Mouse (Mus musculus) retina, postnatal 1 day (tissue): Measurements from ENCODE around the gene Col16a1.

ENCODE experiments used
- DNase-seq: peaks from one replicate; pipeline ENCODE4 v3.0.0-alpha.2; 2012

Col16a1 gene

DNA sequence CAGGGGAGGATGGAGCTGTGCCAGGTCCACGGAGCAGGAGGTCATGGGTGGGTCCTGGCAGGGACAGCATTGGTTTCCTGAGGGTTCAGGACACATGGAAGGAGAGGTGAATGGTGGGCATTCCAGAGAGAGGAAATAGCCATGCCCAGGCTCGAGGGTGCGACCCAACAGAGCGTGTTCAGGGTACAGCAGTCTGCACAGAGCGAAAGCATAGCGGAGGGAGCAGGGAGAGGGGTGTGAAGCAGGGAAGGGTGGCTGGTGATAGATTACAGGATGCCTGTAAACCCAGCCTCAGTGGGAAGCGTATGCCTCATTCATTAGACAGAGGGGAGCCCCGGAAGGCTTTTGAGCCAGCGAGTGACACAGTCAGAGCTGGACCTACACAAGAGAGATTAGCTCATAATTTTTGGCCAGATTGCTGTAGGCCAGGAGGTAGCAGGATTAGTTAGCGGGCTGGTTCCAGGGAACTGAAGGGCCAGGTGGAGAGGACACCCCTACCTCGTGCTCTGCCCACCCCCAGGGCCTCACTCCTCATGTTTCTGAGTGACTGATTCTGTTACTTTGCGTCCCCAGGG lies 37.7 kb downstream of the Col16a1 start:
- DNase-seq: no peak

DNA sequence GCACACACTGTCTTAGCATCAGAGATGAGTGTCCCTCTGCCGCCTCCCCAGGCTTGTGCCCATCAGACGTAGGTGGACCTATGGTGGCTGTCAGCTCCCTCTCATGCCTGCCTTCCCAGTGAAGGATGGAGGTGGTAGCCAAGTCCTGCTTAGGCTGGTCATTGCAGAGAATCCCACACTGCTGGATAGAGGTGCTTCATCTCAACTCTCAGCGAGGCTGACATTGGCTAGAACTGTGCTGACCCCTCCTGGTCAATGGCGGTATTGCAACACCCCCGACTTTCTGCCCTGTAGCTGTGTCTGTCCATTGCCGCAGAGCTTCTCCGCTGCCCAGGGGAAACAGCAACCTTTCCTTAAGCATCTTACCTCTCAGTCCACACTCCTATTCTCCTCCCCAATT lies 39.7 kb downstream of the Col16a1 start:
- DNase-seq: peak; percentile 85

DNA sequence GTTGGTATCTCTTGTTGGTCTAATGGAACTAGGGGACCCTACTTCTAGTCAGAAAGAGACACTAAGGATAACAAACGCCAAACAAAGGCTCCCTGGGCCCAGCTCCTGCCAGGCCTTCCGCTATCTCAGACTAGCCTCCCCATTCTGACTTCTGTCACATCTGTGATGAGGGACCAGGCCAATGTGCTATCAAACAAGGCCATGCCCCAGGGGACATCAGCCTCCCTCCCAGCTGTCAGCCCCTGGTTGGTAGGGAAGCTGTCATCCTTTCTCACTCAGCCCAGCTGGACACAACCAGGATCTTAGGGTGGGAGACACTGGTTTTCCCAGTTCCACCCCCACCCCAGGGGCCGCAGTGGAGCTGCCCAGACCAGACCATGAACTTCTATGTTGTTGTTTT lies 47.5 kb downstream of the Col16a1 start:
- DNase-seq: peak; percentile 53

DNA sequence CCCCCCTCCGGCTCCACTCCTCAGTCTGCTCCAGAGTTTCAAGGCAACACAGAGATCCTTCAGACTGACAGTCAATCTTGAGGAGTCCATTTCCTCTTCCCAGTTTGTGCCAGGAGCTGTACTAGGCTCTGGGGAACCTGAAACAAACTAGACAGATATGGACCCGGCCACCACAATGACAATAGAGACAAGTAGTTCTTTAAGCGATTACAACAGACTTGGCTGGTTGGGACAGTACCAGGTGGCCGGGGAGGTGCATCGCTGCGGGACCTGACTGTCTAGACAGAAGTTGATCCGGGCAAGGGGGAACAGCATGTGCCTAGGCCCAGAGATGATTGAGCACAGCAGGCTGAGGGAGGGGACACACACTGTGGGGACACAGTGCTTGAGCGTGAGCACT lies 53.5 kb downstream of the Col16a1 start:
- DNase-seq: peak; percentile 42

DNA sequence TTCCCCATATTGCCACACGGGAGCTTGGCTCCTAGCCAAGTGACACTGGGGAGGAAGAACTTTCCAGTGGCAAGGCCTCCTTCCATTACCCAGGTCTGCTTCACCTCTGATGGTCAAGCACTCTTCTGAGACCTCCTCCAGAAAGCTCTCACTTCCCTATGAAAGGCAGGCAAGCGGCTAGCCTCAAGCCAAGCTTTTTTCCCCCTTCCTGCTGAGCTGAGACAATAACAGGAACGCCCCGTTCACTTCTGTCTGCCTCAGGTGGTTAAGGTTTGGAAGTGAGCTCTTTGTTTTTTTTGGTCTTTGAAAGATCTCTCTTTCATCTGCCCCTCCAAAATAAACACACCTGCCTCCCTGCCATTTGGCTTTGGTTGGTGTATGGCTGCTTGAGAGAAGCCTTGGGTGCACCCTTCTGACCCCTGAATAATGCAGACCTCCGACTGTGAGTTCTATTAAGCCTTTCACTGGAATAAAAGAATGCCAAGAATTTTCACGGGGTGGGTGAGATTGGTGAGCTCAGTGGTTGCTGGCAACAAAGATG lies 54.5 kb downstream of the Col16a1 start, which contains the start of gene Pef1:
TSS of gene Pef1 (plus strand) at position 448 of the 541 bp plus-strand sequence.
- no peak for DNase-seq

DNA sequence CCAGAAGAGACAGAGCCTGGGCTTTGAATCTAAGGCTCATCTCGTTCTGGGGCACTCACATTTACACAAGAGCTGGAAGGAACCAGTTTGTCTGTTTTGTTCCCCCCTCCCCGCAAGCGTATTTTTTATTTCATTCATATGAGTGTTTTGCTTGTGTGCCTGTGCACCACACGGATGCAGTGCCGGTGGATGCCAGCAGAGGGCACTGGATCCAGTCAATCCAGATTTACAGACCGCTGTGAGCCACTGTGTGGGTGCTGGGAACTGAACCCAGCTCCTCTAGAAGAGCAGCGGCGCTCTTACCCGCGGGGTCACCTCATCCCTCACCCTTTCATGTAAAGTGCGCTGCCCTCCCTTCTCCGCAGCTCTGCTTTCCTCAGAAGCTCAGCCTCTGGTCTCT lies 56.0 kb downstream of the Col16a1 start:
- no peak for DNase-seq

DNA sequence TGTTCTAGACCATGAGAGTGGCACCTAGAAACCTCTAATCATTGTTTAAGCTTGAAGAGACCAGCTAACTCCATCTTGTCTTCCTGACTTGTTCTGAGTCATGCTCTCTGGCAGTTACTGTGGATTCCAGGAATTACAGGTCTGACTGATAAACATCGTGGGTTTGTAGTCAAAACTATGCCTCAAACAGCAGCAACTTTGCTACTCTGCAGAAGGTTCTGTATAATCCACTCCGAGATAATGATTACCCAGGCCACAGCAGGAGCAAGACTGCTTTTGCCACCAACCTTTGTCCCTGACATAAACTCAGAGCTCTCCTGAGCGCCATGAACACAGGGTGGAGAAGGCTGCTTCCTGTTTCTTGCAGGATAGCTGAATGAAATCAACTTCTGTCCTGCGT lies 56.9 kb downstream of the Col16a1 start:
- no peak for DNase-seq

DNA sequence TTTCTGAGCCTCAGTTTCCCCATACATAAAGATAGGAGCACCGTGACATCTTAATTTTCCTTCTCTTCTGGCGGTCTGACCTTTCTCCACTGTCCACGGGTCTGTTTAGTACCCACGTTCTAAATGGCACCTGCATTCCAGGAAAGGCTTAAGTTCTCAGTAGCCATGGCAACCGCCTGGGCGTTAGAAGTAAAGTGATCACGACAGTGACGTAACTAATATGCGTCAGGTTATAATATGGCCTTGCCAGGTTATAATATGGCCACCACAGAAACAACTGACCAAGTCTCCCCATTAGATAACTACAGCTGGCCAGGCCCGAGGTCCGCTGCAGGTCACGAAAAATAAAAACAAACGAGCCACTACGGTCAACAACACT lies 59.4 kb downstream of the Col16a1 start:
- DNase-seq: no peak

DNA sequence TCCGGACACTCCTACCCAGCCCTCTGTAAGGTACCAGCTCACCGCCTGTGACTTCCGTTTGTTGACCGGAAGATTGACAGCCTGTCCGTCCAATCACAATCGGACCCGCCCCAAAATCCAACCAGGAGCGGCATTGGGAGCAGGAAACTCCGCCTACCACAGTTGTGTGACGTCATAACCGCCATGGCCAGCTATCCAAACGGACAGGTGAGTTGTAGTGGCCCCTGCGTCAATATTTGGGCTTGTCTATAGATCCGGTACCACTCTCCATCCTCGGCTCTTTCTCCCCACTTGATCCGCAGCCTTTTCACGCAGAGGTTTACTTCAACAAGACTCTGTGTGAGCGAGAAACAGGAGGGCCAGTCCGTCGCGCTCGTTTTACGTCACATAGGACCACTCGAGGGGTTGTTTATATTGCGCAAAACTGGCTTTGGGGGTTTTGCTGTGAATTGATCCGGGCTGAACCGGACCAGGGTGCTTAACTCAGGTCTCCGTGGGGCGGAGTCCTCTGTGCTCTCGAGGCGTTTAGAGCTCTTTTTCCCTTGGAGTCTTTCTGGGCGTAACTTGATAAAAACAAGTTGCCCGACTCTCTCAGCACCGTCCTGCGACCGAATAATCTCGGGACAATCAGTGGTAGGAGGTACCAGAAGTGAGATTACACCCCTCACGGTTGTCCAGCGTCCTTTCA lies 59.9 kb downstream of the Col16a1 start:
- peak; percentile 99 for DNase-seq

DNA sequence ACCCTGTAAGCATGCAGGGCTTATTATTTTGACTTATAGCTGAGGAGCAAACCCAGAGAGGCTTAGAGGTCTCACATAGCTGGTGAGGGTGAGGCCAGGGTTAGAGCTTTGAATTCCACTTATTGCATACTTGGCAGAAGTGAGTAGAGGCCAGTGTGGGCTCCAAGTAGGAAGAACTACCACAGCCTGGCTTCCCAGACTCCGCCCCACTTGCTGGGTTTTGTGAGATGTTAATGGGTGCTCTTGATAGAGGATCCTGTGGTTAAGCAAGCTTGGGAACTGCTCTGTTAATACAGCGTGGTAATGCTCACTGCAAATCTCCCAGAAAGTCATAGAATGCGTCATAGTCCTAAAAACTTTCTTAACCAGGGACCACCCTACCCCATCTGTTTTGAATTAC lies 61.3 kb downstream of the Col16a1 start:
- DNase-seq: no peak

DNA sequence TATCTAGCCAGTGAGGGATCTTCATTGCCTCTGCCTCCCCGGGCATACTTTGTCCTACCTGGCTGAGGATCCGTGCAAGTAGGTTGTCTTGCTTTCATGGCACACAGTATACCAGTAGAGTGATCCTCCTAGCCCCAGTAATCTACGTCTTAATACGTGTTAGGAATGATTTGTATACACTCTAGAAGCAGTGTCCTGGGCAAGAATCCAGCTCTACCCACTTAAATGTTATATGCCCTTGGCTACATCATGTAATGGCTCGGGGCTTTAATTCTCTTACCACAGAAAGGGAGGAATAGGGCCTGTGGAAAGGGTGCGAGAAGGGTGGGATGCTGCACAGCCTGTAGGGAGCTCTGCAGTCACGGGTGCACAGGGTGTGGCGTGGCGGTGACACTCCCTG lies 62.0 kb downstream of the Col16a1 start:
- no peak for DNase-seq

DNA sequence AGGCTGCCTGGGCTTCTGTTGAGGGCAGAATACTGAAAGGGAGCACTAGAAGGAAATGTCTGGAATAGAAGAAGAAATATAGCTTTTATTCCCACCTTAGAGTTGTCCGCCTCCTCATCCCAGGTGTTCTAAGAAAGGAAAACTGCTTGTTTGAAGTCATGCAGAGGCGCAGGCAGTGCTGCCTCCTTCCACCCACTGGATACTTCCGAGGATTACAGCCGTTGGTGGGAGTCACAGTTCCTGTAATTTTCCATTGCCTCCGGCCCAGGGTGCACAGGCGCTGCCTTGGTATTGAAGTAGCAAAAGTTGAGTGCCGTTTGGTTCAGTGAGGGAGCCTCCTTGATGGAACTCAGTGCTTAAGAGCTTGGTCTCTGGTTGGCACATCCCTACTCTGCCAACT lies 62.5 kb downstream of the Col16a1 start:
- no peak for DNase-seq

DNA sequence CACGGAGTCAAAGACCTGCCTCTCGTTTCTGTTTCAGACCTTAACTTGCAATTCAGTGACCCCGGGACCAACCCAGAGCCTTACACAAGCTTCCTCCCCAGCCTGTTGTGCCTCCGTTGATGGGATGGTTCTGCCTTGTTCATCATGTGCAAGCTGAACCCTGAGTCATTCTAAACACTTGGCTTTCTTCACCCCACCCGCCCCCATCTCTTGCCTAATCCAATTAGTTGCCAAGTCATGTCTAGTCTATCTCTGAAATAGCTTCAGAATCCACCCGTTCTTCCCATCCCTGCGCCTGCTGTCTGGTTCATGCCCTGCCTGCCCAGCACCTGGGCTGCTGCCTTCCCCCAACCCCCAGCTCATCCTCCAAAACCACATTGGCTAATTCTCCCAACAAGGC lies 64.7 kb downstream of the Col16a1 start:
- no peak for DNase-seq

DNA sequence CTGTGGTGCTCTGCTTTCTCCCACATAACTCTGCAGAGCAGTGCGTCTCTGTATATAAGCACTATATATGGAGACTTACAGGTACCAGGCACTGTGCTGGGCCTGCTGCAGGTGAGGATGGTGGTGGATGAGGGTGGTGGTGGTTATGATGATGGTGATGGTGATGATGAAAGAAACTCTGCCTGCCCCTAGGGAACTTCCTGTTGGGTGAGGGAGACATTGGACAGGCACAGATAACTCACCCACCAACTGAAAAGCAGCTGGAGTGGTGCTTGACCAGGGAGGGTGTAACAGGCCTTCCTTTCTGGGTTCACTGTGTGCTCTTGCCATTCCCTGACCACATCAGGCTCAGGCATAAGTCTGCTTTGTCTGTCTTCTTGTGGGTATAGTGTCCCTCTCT lies 65.1 kb downstream of the Col16a1 start:
- no peak for DNase-seq

DNA sequence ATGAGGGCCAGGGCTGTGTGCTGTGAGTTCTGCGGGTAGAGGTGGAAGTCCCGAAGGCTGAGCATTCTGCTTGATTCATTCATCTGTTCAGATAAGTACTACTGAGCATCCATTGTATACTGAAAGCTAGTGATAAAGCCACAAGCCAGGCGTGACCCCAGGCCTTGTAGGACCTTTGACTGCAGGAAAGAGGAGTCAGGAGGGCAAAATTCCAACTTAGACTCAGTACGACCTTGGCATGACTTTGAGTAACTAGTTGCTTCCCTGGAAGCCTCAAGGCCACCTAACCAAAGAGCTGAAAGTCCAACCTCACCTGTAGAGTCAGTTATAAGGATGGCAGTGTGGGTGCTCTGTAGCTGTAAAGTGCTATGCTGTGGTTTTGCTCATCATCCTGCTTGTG lies 73.1 kb downstream of the Col16a1 start:
- DNase-seq: no peak

DNA sequence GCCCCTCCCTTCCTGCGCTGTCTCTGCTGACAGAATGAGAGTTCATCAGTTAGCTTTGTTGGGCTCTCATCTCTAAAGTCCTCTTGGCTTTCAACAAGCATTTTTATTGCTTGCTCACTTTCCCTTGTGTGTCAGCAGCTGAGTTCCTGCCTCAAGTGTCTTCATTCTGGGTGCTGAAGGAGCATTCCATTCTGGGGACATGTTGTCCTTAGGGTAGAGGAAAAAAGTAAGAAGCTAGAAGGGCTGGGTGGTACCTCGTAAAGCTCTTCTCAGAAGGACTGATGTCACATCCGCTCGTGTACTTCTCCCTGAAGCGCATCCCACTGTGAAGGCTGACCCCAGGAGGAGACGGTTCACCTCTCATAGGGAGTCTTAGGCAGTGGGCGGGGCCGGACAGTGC lies 73.9 kb downstream of the Col16a1 start:
- no peak for DNase-seq

DNA sequence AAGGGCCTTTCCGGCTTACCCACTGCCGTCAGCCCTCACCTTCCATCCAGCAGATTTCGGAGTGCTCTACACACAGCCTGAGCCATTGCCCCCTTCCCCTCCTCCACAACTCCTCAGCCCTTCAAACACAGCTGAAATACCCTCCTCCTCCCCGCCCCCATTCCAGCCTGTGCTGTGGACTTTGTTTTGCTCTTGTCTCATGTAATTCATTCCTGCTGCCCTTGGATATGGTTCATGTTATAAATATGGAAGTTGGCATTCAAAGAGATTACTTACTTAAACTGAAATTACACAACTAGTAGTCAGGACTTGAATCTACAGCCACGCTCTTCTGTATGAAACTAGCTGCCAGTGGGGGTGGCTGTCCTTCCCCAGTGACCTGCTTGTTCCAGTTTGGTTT lies 75.4 kb downstream of the Col16a1 start:
- DNase-seq: no peak

DNA sequence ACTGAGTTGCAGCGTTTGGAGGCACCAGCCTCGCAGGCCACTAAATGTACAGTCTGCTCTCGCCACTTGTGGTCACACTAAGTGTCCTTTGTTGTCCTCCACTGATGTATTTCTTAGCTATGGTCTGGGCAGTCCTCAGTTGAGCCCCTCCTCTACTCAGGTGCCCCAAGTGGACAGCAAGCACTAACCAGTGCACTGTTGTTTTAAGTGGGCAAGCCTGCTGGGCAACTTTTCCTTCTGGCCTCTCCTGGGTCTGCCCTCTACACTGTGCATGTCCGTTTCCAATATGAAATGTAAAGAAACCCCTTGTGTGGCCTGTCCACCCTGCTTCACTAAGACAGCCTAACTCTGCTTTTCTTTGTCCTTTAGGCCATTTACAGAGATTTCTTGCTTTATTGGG lies 76.5 kb downstream of the Col16a1 start:
- no peak for DNase-seq

DNA sequence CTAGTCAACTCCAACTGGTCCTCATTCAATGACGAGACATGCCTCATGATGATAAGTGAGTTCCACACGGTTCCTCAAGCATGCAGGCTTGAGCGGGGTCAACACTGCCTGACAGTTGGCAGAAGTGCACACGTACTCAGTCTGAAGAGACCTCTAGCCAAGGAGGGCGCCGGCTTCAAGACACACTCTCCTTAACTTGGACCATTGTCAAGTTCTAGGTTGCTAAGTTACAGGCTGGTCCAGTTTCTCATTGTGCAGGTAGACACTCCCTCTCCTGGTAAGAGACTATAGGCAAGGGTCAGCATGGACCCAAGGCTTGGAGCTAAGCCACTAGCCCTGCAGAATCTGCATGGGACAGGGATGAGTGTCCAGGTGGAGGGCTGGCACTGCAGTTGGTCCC lies 77.5 kb downstream of the Col16a1 start:
- DNase-seq: no peak

DNA sequence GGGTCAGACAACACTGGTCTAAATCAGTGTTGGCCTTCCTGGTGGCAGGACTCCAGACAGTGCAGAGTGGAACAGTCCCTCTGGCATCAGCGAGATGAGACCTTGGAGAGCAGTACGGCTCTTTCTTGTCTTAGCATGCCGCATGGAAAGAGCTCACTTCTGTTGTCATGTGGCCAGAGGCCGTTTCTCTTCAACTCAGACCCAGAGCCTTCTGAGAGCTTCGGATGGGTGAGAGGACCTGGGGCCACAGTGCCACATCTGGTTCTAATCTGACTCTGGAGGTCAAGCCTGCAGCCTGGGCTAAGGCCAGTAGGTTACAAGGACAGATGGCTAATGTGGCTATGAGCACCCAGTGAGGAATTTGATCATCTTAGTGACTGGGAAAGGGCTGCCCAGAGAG lies 78.3 kb downstream of the Col16a1 start:
- no peak for DNase-seq

DNA sequence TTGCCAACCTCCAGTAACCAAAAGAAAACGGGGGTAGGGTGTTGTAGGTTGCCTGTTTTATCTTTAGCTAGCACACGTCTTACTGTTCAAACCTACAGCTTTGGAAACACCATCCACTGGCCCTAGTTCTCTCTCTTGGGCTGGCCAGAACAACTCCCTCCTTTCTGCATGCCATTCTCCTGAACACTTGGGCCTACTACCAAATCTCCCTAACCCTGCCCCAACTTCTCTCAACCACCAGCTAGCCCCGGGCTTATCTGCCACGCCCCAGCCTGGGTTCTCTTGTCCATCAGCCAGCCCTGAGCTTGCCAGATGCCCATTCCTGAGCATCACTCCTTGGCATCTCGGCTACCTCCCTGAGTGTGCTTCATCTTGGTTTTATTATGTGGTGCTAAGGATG lies 81.3 kb downstream of the Col16a1 start:
- DNase-seq: no peak

DNA sequence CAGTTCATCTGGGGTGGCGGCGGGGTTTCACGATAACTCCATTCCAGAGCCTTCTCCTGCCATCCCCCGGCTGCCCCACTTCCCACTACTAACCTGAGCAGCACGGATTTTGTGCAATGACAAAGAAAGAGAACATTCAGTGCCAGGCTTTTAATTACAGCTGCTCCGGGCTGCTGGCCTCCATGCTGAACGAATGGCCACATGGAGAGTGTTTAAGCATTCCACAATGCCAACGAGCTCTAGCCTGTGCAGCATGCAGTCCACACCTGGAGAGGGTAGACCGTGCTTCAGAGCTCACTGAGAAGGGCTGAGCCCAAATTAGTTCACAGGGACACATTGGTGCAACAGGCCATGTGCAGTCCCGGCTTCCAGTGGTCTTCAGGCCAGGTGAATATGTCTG lies 82.4 kb downstream of the Col16a1 start:
- DNase-seq: no peak

DNA sequence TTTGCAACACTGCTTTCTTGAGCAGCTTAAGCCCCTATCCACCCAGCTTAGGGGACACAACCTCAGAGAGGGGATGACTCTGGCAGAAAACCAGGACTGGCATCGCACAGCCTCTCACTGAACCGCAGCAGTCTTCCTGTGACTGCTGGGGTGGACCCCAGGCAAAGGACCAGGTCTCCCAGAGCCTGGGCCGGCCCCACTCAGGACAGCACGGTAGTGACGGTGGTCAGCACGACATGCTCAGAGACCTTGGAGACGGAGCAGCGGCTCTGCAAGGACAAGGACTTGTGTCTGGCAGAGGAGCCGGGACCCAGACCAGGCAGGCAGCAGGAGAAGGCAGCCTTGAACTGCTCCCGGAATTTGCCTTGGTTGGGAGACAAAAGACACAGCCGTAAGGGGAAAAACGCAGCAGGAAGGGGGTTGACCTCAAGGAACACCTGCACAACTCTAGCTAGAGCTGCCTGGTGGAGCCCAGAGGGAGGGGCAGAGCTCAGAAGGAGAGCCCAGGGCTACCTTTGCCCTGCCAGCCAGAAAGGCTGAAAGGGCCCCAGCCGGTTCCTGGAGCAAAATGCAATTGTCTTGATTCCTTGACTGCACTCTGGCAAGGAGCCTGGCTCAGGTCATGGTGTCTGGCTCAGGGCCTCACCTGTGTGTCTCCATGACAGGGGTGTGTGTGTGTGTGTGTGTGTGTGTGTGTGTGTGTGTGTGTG lies 83.2 kb downstream of the Col16a1 start:
- DNase-seq: no peak

DNA sequence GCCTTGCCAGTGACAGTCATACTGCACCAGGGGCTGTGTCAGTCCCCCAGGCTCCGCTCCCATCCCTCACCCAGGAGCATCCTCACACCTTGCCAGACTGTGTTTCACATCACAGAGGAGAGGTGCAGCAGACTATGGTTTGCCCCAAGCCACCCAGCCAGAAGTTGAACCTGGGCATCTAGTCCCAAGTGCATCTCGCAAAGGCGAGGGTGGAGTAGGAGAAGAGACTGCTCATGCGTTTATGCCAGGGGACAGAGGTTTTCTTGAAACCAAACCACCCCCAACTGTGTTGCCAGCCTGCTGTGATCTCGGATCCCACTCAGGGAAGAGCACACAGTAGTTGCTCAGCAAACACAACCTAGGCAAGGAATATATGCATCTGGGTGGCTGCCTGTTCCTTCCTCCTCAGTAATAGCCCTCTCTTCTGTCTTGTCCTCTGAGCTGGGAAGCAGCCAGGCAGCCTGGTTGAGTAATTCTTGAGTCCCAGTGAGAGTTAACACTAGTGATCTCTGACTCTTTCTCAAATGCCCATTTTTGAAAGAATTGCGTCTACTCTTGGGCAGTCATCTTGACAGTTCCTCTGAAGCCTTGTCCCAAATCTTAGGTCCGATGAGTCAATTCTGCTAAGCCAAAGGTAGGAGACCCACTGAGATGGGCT lies 83.9 kb downstream of the Col16a1 start:
- DNase-seq: no peak
